Mouse (Mus musculus) cerebellum, adult 2 months (tissue): ENCODE results near the gene Cep97.

Source experiments
- CTCF ChIP-seq: fragments of 200-500 bp; IDR thresholded peaks from 2 replicates; pipeline ENCODE4 v1.5.1; 2011; ENCODE audit warnings: low read depth, mild to moderate bottlenecking, control low read depth, low read length, moderate library complexity, borderline replicate concordance; ENCODE audit not compliant: insufficient read depth
- POLR2A ChIP-seq: fragments of 200-500 bp; IDR thresholded peaks from 2 replicates; pipeline ENCODE4 v1.6.1; 2011; ENCODE audit warnings: low read length, control low read depth, borderline replicate concordance; ENCODE audit not compliant: insufficient read depth

DNA sequence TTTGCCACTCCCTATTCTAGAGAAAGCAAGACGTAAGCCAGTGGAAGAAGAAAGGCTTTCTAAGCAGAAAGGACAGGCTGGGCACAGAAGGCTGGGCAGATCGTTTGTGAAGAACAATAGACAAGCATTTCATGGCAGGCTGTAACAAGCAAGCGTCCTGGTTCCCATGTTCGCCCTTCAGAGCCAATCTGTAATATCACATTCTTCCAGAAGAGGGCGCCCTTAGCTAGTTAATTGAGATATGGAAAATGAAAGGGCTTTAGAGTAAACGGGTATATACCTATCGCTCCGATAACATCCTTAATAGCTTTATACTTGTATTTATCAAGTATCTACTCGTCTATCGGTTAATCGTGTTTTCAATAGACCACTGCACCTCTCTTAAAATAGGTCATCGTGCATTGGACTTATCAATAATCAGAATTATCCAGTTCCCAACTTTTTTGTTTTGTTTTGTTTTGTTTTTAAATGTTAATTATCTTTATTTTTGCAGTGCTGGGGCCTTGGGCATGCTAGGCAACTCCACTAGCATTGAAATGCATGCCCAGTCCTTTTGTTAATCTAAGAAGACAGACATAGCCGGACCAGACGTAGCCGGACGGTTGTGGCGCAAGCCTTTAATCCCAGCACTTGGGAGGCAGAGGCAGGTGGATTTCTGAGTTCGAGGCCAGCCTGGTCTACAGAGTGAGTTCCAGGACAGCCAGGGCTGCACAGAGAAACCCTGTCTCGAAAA is 16.5 kb upstream of the Cep97 start:
- TF ChIP-seq CTCF: peak; percentile 67
- no peak for TF ChIP-seq POLR2A
